Mouse (Mus musculus) ES-E14 (cell line): Measurements from ENCODE around the gene Il21. TPM values are rescaled to one million over a fixed set of nuclear protein-coding genes. Genes with fewer than 3 reads are reported as not detected.

Experiments
- DNase-seq: peaks from one replicate; pipeline ENCODE4 v3.0.0-alpha.2; 2013; ENCODE audit warnings: low read depth, low spot score
- H3K27ac ChIP-seq: 2 replicates; pipeline ENCODE4 v1.5.1; 2012; ENCODE audit warnings: low read depth, mild to moderate bottlenecking, low read length, moderate library complexity, mixed read lengths; ENCODE audit not compliant: poor library complexity, insufficient read depth, severe bottlenecking
- H3K36me3 ChIP-seq: 2 replicates; pipeline ENCODE4 v1.6.1; 2012; ENCODE audit warnings: mild to moderate bottlenecking, low read length, moderate library complexity, mixed read lengths; ENCODE audit not compliant: control insufficient read depth, poor library complexity, insufficient read depth, severe bottlenecking
- H3K4me1 ChIP-seq, 2 experiments: fragments of 150-350 bp in 1 of 2; sonication (generic) in 1 of 2; 2 replicates each; pipeline ENCODE4 v1.6.1; 2012; ENCODE audit warnings: low read length in 2 of 2, mild to moderate bottlenecking in 1 of 2, mixed read lengths in 1 of 2; ENCODE audit not compliant: control insufficient read depth in 2 of 2, insufficient read depth in 2 of 2, poor library complexity in 1 of 2
- H3K4me3 ChIP-seq, 2 experiments: fragments of 150-350 bp in 1 of 2; sonication (generic) in 1 of 2; 2 replicates each; pipeline ENCODE4 v1.5.1; 2012; ENCODE audit warnings: low read length in 2 of 2, low read depth in 1 of 2, mild to moderate bottlenecking in 1 of 2, mixed read lengths in 1 of 2; ENCODE audit not compliant: insufficient read depth in 1 of 2, poor library complexity in 1 of 2, severe bottlenecking in 1 of 2
- H3K9ac ChIP-seq: 2 replicates; pipeline ENCODE4 v1.6.1; 2012; ENCODE audit warnings: low read depth, mild to moderate bottlenecking, low read length, mixed read lengths; ENCODE audit not compliant: poor library complexity, insufficient read depth, severe bottlenecking
- H3K9me3 ChIP-seq: fragments of 150-350 bp; sonication (generic); 2 replicates; pipeline ENCODE4 v1.6.1; 2012; ENCODE audit warnings: low read depth, mild to moderate bottlenecking, low read length; ENCODE audit not compliant: control insufficient read depth, insufficient read depth
- CHD2 ChIP-seq: IDR thresholded peaks from 2 replicates; pipeline ENCODE4 v1.6.1; 2014; ENCODE audit warnings: mild to moderate bottlenecking, low read depth, low read length, inconsistent platforms
- HCFC1 ChIP-seq: IDR thresholded peaks from 2 replicates; pipeline ENCODE4 v1.6.1; 2012; ENCODE audit warnings: low read length, inconsistent platforms, borderline replicate concordance; ENCODE audit not compliant: insufficient read depth
- MAFK ChIP-seq: IDR thresholded peaks from 2 replicates; pipeline ENCODE4 v1.6.1; 2014; ENCODE audit warnings: mild to moderate bottlenecking, low read depth, low read length, inconsistent platforms; ENCODE audit not compliant: insufficient read depth
- ZC3H11A ChIP-seq: IDR thresholded peaks from 2 replicates; pipeline ENCODE4 v1.6.1; 2012; ENCODE audit warnings: low read depth, mild to moderate bottlenecking, inconsistent platforms, low read length, borderline replicate concordance
- ZNF384 ChIP-seq: IDR thresholded peaks from 2 replicates; pipeline ENCODE4 v1.6.1; 2012; ENCODE audit warnings: low read depth, low read length, inconsistent platforms
- in situ Hi-C, 2 experiments: fragments of 600-800 bp; cut with MboI; formaldehyde crosslinking; loops; one replicate each; pipeline ENCODE4 v1.15.1; 2025; ENCODE audit warnings: low sequenced_read_pairs in 2 of 2, inconsistent platforms in 1 of 2; ENCODE audit not compliant: unreplicated experiment in 2 of 2
- total RNA-seq: library from RNA; depleted of rRNA; stranded (reverse); fragments of 300-350 nt; gene quantifications from 2 replicates; pipeline ENCODE4 v1.2.3, GENCODE M21; 2012; rRNA removed

The Il21 gene
- total RNA-seq, 1 experiment: not detected

GRCm38 (mm10) chr3:37174711-37175572 is 57.5 kb downstream of the Il21 start:
- Histone ChIP-seq H3K36me3 (no peaks in the 10 kb centered on the region), H3K9me3 (no peaks in the 10 kb centered on the region), H3K9ac (no peak overlapping the region), H3K27ac (no peak overlapping the region), H3K4me1 (no peaks in the 10 kb centered on the region), H3K4me3 (no peak overlapping the region)
- no peak for DNase-seq
- in situ Hi-C loops: no loop called here
- TF ChIP-seq CHD2: no peak
- TF ChIP-seq ZNF384: no peak
- TF ChIP-seq HCFC1: no peak
- no peak for TF ChIP-seq MAFK
- TF ChIP-seq ZC3H11A: no peak

- Histone ChIP-seq H3K4me1 (no peaks in the 10 kb centered on the region), H3K36me3 (no peaks in the 10 kb centered on the region), H3K9ac (no peak overlapping the region), H3K27ac (no peak overlapping the region), H3K9me3 (no peaks in the 10 kb centered on the region), H3K4me3 (no peak overlapping the region)
- DNase-seq: no peak
- in situ Hi-C loops: no loop called here
- no peak for TF ChIP-seq CHD2
- TF ChIP-seq ZNF384: no peak
- no peak for TF ChIP-seq ZC3H11A
- no peak for TF ChIP-seq HCFC1
- no peak for TF ChIP-seq MAFK
Measured at GRCm38 (mm10) chr3:37173285-37173684, 59.2 kb downstream of the Il21 start.

Other genes starting within 250 kb of the Il21 start
- gene Adad1, start 169.1 kb downstream of the Il21 start, total RNA-seq: 1.3 and 1.7 TPM in 2 replicates
- gene Il2, start 106.7 kb downstream of the Il21 start, total RNA-seq: not detected in 2 replicates
- 5.7 and 7.1 TPM in 2 replicates for gene Bbs12, start 79.9 kb upstream of the Il21 start, total RNA-seq
- 0.16 and 0.22 TPM in 2 replicates for gene Cetn4, start 80.1 kb upstream of the Il21 start, total RNA-seq
- 0.26 and 0.45 TPM in 2 replicates for gene Fgf2, start 115.7 kb upstream of the Il21 start, total RNA-seq
- 41.8 and 54.3 TPM in 2 replicates for gene Spata5, start 187.3 kb upstream of the Il21 start, total RNA-seq
- 3.0 and 4.0 TPM in 2 replicates for gene Nudt6, start 187.6 kb upstream of the Il21 start, total RNA-seq